Mouse (Mus musculus) embryonic stem cell, embryonic (primary cell): ENCODE data around the gene Grsf1.

Experiments used
- CTCF ChIA-PET, 4 experiments: fragments of 300-600 bp in 2 of 4; fragments of 350-600 bp in 2 of 4; sonication (Branson Sonifier 250); formaldehyde crosslinking; loops; one replicate each; lab custom pipeline; 2022; ENCODE audit warnings: inconsistent platforms in 2 of 4; lab: Charles Lee
- POLR2A ChIA-PET, 4 experiments: fragments of 300-600 bp in 2 of 4; fragments of 350-600 bp in 2 of 4; sonication (Branson Sonifier 250); formaldehyde crosslinking; loops; one replicate each; lab custom pipeline; 2022; ENCODE audit warnings: antibody characterized with exemption in 4 of 4, inconsistent platforms in 1 of 4; lab: Charles Lee

Grsf1 gene

GRCm38 (mm10) chr5:88674703-88675442 is 1.1 kb downstream of the Grsf1 start:
- CTCF ChIA-PET: no interaction called here
- POLR2A ChIA-PET: interaction anchor here in 3 of 4 experiments (0.5 to 20.7 kb wide), 13 partner anchors 10 to 121 kb away, joined by 3 to 252 read pairs (median 3); partner anchors contain the start of genes Utp3 (in 2 of the 3), Dck (in 1 of the 3) and Mob1b (in 1 of the 3)

- CTCF ChIA-PET: no interaction called here
- POLR2A ChIA-PET: interaction anchor here in 2 of 4 experiments (1.5 to 13.0 kb wide), 4 partner anchors 8 to 101 kb away, joined by 3 to 252 read pairs (median 4); partner anchors contain the start of genes Dck (in 1 of the 2) and Grsf1 (in 1 of the 2)
These were observed 12.1 kb downstream of the Grsf1 start for GRCm38 (mm10) chr5:88663875-88664274.

GRCm38 (mm10) chr5:88663151-88663550 is 12.8 kb downstream of the Grsf1 start:
- ChIA-PET CTCF (no interaction called here), POLR2A (interaction anchor here (0.6 to 13.0 kb wide), 8 partner anchors 9 to 102 kb away, joined by 3 to 252 read pairs (median 3); partner anchors contain the start of genes Dck (in 1 of the 4) and Grsf1 (in 1 of the 4))

DNA sequence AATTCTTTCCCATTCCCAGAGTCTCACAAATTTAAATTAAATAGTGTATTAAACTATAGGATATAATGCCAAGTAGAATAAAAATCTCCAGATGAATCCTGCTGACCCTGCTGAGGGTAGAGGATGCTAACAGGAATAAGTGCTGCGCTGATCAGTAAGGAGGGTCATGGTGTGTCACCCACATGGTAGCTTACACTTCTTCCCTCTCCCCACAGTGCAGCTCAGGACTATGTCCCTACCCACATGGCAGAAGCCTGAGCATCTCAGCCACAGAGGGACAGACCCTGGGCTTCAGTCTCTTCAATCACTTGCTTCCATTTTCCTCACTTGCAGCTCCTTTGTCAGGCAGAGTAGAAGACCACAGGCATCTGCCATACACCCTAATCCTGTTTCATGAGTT is 18.1 kb downstream of the Grsf1 start:
- CTCF ChIA-PET: no interaction called here
- POLR2A ChIA-PET: interaction anchor here in 3 of 4 experiments (1.1 to 13.0 kb wide), 7 partner anchors 16 to 107 kb away, joined by 3 to 252 read pairs (median 5); partner anchors contain the start of genes Dck (in 2 of the 3), Grsf1 (in 1 of the 3) and Mob1b (in 1 of the 3)

GRCm38 (mm10) chr5:88652589-88652988 is 23.4 kb downstream of the Grsf1 start:
- CTCF ChIA-PET: no interaction called here
- POLR2A ChIA-PET: interaction anchor here in 1 of 4 experiments (2.0 kb wide), 1 partner anchor 9 kb away, joined by 11 read pairs; no protein-coding TSS in a partner anchor

GRCm38 (mm10) chr5:88649250-88650173 is 26.5 kb downstream of the Grsf1 start:
- ChIA-PET CTCF (interaction anchor here in 1 of 4 experiments (0.6 kb wide), 1 partner anchor 117 kb away, joined by 3 read pairs; no protein-coding TSS in a partner anchor), POLR2A (interaction anchor here in 2 of 4 experiments (0.7 to 1.2 kb wide), 10 partner anchors 8 to 104 kb away, joined by 3 to 4 read pairs (median 3); partner anchors contain the start of genes Grsf1 (in 1 of the 2) and Mob1b (in 1 of the 2))

DNA sequence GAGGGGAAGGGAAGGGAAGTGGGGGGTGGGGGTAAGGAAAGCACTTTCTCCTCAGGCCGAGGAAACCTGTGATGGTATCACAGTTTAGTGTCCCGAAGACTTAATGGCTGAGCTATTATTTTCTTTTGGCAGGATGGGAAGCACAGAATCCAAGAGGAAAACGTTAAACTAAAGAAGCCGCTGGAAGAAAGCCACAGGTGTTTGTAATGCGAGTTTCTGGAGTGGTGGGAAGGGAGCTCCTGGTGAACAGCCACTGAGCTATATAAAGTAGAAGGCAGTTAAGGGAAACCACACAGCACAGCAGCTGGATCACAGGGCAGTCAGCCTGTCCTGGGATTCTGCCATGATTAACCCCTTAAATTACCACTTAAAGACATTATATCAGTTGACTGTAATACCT is 30.6 kb downstream of the Grsf1 start:
- ChIA-PET POLR2A (interaction anchor here in 2 of 4 experiments (0.6 to 3.4 kb wide), 7 partner anchors 8 to 91 kb away, joined by 3 to 11 read pairs (median 5); partner anchors contain the start of genes Grsf1 (in 1 of the 2) and Utp3 (in 1 of the 2)), CTCF (no interaction called here)

DNA sequence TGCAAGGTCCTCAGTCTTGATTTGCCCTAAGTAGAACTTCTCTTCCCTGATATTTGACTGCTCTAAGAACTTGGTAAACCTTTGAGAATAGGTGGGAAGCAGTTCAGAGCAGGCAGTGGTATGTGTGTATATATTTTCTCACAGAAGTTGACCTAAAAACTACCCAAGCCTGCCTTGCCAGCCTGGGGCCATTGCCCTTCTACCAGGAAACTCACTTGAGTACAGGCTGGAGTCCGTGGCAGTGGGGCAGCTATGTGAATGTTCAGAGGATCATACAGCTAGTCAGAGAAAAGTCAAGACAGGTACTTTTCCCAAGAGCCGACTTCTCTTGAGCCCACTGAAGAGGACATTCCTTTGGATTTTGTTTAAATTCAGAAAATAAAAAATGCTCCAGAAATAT is 31.1 kb downstream of the Grsf1 start:
- ChIA-PET CTCF (no interaction called here), POLR2A (interaction anchor here in 1 of 4 experiments (0.9 to 3.4 kb wide), 4 partner anchors 8 to 31 kb away, joined by 3 to 11 read pairs (median 6); partner anchors contain the start of gene Grsf1)

DNA sequence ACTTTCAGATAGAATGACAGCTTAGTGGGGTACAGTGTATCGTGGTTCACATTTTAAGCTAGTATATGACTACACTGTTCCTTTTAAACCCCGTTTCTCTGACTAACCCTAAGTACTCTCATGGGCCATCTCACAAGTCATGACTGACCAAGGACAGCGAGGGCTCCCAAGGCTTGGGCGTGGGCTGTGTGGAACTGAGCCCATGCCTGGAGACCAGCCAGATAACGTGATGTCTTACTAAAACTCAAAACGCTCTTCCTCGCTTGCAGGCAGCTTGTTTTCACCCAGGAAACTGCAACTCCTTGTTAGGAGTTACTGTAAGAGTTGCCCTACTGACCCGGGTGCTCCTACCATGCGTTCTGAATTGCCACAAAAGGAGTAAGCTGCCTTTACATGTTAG is 32.5 kb downstream of the Grsf1 start:
- ChIA-PET POLR2A (interaction anchor here in 3 of 4 experiments (0.6 to 3.4 kb wide), 9 partner anchors 10 to 98 kb away, joined by 3 to 11 read pairs (median 4); no protein-coding TSS in a partner anchor), CTCF (no interaction called here)

DNA sequence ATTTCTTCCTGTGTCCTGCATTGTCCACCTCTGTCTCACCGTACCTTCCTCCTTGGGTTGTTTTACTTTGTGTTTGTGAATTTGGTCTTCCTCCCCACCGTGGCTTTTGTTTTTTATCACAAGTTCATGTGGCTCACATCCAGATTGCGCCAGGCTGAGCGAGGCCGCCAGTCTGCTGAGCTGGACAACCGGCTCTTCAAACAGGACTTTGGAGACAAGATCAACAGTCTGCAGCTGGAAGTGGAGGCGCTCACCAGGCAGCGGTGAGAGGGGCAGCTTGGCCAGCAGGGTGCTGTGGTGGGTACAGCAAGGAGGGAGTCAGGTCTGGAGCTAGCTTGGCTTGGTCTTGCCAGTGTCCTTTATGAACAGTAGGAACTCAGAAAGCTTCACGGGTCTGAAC is 33.2 kb downstream of the Grsf1 start:
- ChIA-PET POLR2A (interaction anchor here in 3 of 4 experiments (0.6 to 3.4 kb wide), 6 partner anchors 9 to 1213 kb away, joined by 3 to 11 read pairs (median 4); no protein-coding TSS in a partner anchor), CTCF (interaction anchor here in 1 of 4 experiments (0.6 kb wide), 1 partner anchor 22 kb away, joined by 3 read pairs; no protein-coding TSS in a partner anchor)

DNA sequence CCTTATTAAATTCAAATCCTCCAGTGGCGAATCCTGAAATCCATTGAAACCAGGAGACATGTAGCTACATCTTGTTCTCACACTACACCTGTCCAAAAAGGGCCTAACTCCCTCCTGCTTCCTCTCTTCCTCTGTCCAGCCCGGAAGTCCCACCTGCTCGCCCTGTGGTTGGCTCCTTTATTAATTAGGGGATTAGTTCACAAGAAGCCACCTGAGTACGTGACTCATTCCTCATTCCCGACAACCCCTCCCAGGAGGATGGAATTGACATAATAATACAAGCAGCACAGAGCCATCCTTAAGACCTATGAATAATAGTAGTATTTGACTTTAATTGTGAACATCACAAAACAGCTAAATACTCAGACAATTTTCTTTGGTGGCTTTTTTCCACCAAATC is 41.9 kb downstream of the Grsf1 start:
- POLR2A ChIA-PET: interaction anchor here in 3 of 4 experiments (0.5 to 1.5 kb wide), 13 partner anchors 9 to 89 kb away, joined by 3 to 7 read pairs (median 4); partner anchors contain the start of genes Mob1b (in 1 of the 3) and Utp3 (in 1 of the 3)
- CTCF ChIA-PET: no interaction called here

DNA sequence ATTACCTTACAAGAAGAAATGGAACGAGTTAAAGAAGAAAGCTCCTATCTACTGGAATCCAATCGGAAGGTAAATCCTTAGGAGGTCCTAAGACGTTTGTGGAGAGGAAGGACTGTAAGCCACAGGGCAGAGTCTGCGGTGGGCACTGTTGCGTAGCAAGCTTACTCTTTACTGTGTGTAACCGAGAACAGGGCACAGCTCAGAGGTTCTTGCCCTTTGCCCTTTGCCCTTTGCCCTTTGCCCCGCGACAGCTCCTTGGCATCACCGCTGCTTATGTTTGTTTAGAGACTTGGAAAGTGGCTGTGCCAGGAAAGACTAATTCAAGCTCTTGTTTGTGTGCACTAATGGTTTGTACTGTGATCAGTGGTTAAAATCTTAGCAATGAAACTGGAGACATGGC is 43.5 kb downstream of the Grsf1 start:
- ChIA-PET POLR2A (interaction anchor here in 3 of 4 experiments (0.7 to 2.2 kb wide), 13 partner anchors 11 to 67 kb away, joined by 3 to 7 read pairs (median 3); partner anchors contain the start of gene Rufy3 (in 1 of the 3)), CTCF (interaction anchor here in 1 of 4 experiments (0.6 kb wide), 1 partner anchor 74 kb away, joined by 4 read pairs; no protein-coding TSS in a partner anchor)

DNA sequence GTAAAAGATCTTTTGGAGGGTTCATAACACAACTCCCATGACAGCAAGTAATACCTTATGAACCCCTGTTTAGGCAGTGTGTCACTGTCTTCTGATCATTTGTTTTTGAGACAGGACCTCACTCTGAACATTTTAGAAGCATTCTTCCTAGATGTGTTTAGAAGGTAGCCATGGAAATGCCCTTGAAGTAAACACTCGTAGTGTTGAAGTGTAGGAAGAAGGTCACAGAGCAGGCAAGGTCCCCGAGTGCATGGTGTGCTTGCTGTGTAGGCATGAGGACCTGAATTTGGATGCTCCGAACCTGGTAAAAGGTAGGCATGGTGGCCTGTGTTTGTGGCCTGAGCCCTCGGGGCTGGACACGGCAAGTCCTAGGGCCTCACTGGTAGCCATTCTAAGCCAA is 44.4 kb downstream of the Grsf1 start:
- CTCF ChIA-PET: no interaction called here
- POLR2A ChIA-PET: interaction anchor here in 3 of 4 experiments (0.8 to 2.2 kb wide), 15 partner anchors 10 to 133 kb away, joined by 3 to 7 read pairs (median 4); partner anchors contain the start of genes Dck (in 1 of the 3) and Rufy3 (in 1 of the 3)

DNA sequence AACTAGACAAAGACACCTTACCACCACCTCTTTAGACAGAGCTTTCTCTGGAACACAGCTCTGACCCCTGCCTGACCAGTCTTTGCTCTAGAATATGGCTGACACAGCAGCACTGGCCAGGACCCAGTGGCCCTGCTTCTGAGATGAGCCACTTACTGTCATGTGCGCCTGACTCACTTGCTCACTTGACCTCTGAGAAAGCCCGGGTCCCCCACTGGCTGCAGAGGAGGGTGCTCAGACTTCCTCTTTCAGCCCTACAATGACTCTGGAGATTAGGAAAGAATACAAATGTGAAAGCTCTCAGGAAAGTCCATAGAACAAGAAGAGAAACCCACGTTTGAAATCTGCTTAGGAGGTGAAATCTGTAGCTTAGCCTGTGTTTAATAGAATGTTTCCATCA is 45.1 kb downstream of the Grsf1 start:
- POLR2A ChIA-PET: interaction anchor here in 3 of 4 experiments (0.9 to 2.2 kb wide), 13 partner anchors 10 to 134 kb away, joined by 3 to 7 read pairs (median 5); partner anchors contain the start of gene Dck (in 1 of the 3)
- CTCF ChIA-PET: no interaction called here

DNA sequence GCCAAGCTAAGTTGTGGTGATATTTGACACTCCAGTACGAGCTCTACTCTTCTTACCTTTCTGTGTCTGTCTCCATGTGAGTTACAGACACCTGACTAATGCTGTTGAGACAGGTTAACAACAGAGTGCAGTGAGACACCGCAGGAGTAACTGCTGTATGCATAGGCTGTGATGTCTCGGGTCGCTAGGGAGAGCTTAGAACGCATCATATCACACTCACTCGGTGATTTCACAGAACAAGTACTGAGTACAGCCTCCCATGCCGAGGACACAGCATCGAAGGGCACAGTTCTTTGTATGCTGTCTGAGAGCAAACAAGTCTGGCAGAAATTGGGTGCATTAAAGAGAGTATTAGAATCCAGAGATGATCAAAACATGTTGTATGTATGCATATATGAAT is 46.0 kb downstream of the Grsf1 start:
- ChIA-PET POLR2A (interaction anchor here in 3 of 4 experiments (0.8 to 2.0 kb wide), 9 partner anchors 8 to 89 kb away, joined by 3 to 6 read pairs (median 3); partner anchors contain the start of gene Utp3 (in 1 of the 3)), CTCF (interaction anchor here in 1 of 4 experiments (0.6 kb wide), 1 partner anchor 52 kb away, joined by 6 read pairs; no protein-coding TSS in a partner anchor)

GRCm38 (mm10) chr5:88629125-88629524 is 46.8 kb downstream of the Grsf1 start:
- ChIA-PET POLR2A (interaction anchor here in 3 of 4 experiments (0.8 to 2.0 kb wide), 7 partner anchors 9 to 91 kb away, joined by 3 to 6 read pairs (median 3); partner anchors contain the start of gene Mob1b (in 1 of the 3)), CTCF (interaction anchor here in 2 of 4 experiments (0.6 to 1.0 kb wide), 2 partner anchors 50 to 64 kb away, joined by 3 to 4 read pairs; no protein-coding TSS in a partner anchor)

DNA sequence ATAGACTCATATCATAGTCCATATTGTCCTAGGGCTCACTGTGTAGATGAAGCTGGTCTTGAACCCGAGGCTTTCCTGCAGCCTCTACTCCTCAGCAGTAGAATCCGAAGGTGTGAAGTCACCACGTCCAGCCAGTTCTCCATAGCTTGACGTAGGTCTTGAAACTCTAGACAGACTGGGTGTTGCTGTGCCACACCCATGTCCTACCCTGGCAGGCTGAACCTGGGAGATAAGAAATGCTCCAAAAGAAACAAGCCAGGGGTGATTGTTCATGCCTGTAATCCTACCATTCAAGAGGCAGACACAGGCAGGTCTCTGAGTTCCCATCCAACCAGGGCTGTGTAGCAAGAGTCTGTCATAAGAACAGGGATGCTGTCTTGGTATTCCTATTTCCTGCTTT is 48.4 kb downstream of the Grsf1 start:
- CTCF ChIA-PET: no interaction called here
- POLR2A ChIA-PET: interaction anchor here in 1 of 4 experiments (0.9 kb wide), 1 partner anchor 10 kb away, joined by 3 read pairs; no protein-coding TSS in a partner anchor
